Mouse (Mus musculus): Measurements from ENCODE around the gene Nr1h2.

Gene Nr1h2

GRCm38 (mm10) chr7:44584921-44585320, 31.2 kb upstream of the Nr1h2 start:
- no peak for DNase-seq

DNA sequence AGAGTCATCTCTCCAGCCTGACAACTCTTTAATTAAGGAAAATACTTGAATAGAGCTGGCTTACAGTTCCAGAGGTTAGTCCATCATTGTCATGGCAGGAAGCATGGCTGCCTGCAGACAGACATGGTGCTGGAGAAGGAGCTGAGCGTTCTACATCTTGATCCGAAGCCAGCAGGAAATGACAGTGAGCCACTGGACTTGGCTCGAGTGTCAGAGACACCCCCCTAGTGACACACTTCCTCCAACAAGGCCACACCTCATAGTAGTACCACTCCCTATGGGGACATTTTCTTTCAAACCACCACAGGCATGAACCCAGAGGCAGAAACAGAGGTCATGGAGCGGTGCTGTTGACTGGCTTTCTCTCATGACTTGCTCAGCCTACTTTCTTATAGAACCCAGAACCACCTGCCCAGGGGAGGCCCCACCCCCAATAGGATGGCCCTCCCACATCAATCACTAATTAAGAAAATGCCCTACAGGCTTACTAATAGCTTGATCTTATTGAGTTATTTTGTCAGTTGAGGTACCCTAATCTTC, 30.6 kb upstream of the Nr1h2 start:
- no peak for DNase-seq

DNA sequence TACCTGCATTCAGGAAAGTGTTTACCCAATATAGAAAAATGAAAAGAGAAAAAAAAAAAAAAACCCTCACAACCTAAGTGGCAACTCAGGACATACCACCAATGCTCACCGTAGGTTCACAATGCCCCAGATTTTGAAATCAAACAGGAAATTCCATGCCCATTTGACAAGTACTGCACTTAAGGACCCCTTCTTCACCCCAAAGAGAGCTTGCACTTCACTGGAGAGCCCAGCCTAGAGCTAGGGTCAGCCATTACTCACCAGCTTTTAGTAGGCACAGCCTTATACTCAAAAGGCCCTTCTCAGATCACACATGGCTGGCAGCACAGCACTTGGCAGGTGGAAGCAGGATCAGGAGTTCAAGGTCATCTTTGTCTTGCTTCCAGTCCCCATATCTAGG, 29.4 kb upstream of the Nr1h2 start:
- DNase-seq, result no peak

DNA sequence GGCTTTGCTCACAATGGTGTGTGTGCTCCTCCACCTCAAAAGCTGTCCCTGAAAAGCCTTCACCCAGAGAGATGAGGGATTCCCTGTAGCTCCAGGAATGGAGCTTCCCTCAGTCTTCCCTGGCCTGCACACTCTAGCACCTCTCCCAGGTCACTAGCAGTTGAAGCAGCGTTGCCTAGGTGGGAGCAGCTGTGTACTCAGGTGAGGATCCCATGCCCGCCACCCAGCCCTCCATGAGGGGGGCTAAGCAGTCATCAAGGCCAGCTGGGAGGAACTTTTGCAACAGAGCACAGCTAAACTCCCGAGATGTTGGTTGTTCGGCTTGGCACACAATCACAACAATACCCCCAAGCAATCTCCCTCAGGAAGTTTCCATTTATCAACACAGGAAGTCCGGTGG, 29.0 kb upstream of the Nr1h2 start:
- DNase-seq, result no peak

DNA sequence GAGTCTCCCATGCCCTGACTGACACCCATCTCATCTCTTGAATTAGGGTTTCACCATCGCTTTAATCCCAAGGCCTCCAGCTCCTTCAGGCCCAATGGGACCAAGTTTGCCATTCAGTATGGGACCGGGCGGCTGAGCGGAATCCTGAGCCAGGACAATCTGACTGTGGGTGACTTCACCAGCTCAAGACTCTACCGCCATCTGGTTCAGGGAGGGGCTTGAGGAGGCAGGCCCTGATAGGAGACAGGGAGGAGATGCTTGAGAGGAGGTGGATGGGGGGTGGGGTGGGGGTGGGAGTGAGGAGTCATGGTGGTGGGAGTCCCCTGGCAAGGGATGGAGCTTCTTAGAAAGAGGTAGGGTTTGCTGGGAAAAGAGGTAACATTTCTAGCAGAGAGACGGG, 27.9 kb upstream of the Nr1h2 start:
- no peak for DNase-seq

DNA sequence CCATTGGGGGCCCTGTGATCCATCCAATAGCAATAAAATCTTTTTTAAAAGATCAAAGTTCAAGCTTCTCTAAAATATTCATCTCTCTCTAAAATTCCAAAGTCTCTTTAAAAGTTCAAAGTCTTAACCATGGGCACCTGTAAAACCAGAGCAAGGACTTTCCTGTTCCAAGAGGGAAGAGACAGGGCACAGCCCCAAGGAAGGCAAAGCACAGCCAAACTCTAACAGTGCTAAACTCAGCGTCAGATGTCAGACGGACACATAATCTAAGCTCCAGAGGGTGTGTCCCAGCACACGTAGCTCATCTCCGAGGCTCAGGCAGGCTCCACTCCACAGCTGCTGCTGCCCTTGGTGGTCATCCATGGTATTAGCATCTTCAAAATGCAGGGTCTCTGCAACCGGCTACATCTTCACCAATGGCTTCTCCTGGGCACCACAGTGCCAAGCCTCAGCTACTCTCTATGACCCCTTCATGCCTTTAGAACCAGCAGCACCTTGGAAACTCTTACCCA, 22.6 kb upstream of the Nr1h2 start:
- DNase-seq, result no peak

- no peak for DNase-seq
These were observed 19.3 kb upstream of the Nr1h2 start for GRCm38 (mm10) chr7:44572956-44573484.

- DNase-seq, result peak in 1 of 2 experiments; percentile 7
These were observed 18.5 kb upstream of the Nr1h2 start, which contains the start of gene Napsa for GRCm38 (mm10) chr7:44572213-44572701. Gene Napsa, plus strand, starts transcription at chr7:44572380.

GRCm38 (mm10) chr7:44571811-44572210, 18.1 kb upstream of the Nr1h2 start:
- DNase-seq, result no peak

- no peak for DNase-seq
These were observed 17.2 kb upstream of the Nr1h2 start for GRCm38 (mm10) chr7:44570989-44571388.

- DNase-seq, result no peak
These were observed 15.1 kb upstream of the Nr1h2 start for GRCm38 (mm10) chr7:44568803-44569202.

GRCm38 (mm10) chr7:44565414-44565813, 11.7 kb upstream of the Nr1h2 start:
- DNase-seq, result no peak

DNA sequence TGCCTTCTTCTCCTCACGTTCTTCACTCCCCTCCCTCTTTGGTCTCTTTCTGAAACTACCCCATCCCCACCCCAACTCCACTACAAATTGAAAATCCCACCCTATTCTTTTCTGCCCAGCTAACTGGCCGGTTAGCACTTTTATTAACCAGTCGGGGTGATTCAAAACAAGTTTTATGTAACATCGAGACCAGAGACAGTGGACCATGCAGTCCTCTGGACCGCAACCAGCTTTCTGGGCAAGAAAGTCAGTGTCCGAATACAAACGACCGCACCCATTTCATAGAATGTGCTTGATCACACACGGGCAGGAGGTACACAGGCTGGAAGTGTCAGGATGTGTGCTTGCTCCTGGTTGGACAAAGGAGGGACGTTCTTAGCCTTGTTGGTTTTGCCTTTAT, 10.7 kb upstream of the Nr1h2 start:
- DNase-seq, result no peak

GRCm38 (mm10) chr7:44563284-44563683, 9.5 kb upstream of the Nr1h2 start:
- DNase-seq, result no peak

- DNase-seq, result peak; percentile 72 to 78
These were observed 7.0 kb upstream of the Nr1h2 start for GRCm38 (mm10) chr7:44560435-44561400.

- no peak for DNase-seq
These were observed 3.9 kb upstream of the Nr1h2 start for GRCm38 (mm10) chr7:44557629-44558028.

GRCm38 (mm10) chr7:44553196-44553764, 471 bp downstream of the Nr1h2 start:
- DNase-seq, result peak; percentile 79 to 82

DNA sequence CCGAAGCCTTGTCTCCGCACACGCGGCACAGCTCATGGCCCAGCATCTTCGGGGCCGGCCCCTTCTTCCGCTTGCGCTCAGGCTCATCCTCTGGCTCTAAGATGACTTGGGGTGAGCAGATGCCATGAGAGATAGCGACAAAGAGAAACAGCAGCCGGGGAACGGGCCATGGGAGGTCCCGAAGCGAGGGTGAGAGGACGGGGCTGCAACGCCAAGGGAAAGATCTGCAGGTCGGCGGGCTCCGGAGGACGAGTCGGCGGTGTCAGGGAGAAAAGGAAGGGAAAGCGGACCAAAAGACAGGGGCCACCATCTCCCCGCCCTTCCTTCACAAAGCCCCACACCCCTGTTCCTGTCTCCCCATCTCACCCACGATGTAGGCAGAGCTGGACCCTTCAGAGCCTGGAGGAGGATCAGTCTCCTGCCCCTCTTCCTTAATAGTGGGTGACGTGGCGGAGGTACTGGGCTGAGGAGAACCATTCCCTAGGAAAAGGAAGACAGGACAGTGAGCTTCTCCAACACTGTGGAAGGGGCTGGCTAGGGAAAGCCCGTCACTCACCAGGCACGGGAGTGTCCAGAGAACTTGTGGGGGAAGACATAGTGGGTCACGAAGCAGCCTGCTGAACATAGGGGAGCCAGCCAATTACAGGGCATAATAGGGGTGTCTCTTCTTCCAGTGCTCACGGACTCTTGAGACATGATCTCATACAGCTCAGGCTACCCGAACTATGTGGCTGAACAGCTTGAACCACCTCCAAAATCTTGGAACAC, 1.4 kb downstream of the Nr1h2 start:
- no peak for DNase-seq

DNA sequence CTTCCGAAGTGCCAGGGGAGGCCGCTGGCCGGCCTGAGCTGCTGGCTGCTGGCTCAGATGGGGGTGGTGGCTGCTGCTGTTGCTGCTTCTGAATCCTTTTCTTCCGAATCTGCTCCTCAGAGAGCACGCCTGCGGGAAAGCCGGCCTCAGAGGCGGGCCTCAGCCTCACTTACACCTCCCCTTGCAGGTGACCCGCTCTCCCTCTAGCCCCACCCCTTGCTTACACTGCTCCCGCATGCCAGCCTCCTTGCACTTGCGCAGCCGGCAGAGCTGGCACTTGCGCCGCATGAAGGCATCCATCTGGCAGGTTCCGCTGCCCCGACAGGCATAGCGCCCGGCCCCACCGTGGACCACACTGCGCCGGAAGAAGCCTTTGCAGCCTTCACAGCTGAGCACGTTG, 2.0 kb downstream of the Nr1h2 start:
- no peak for DNase-seq

DNA sequence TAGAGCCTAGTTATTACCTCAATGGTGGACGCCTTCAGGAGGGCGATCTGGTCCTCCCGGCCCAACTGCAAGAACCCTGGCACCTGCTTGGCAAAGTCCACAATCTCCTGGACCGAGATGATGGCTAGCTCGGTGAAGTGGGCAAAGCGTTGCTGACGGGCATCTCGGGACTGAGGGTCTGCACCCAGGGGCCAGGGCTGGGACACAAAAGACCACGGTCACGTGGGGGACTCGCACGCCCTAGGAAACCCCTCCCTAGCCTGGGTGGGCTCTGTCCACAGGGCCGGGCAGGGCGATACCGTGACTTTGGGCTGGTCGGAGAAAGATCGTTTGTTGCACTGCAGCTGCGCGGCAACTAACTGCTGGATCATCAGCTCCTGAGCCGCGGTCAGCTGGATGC, 2.5 kb downstream of the Nr1h2 start:
- no peak for DNase-seq

GRCm38 (mm10) chr7:44550409-44550678, 3.4 kb downstream of the Nr1h2 start:
- no peak for DNase-seq

GRCm38 (mm10) chr7:44549621-44550408, 3.9 kb downstream of the Nr1h2 start:
- DNase-seq, result no peak

Measured in thymus, postnatal 36 days (tissue).